Mouse (Mus musculus) liver, embryonic 14.5 days (tissue): ENCODE data around the gene 1700001C02Rik.

Source experiments
- CTCF ChIP-seq: IDR thresholded peaks from 2 replicates; pipeline ENCODE4 v1.5.1; 2016; ENCODE audit warnings: antibody characterized with exemption, low read depth, control low read depth
- EP300 ChIP-seq: IDR thresholded peaks from 2 replicates; pipeline ENCODE4 v1.6.1; 2016; ENCODE audit warnings: antibody characterized with exemption, low read depth

DNA sequence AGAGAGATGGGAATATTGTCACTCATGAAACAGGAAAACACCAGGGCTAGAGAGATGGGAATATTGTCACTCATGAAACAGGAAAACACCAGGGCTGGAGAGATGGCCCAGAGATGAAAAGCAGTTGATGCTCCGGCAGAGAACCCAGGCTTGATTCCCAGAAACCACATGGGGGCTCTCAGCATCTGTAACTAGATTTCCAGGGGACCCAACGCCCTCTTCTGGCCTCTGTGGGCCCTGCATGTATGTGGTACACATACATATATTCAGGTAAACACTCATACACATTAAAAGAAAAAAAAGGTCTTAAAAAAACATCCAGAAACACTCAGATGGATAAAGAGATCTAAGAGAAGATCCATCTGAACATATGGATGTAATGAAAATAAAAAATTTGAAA, 26.9 kb upstream of the 1700001C02Rik start:
- no peak for TF ChIP-seq CTCF
- TF ChIP-seq EP300: no peak
